Mouse (Mus musculus): ENCODE data around the gene Ipo13.

The Ipo13 gene

GRCm38 (mm10) chr4:117914031-117914430 is 768 bp downstream of the Ipo13 start:
- no peak for DNase-seq (ENCODE audit: low read depth, low spot score)

GRCm38 (mm10) chr4:117913421-117913820 is 1.4 kb downstream of the Ipo13 start:
- no peak for DNase-seq (ENCODE audit: low read depth, low spot score)

- no peak for DNase-seq (ENCODE audit: low read depth, low spot score)
Observed at GRCm38 (mm10) chr4:117912685-117913273, 2.0 kb downstream of the Ipo13 start.

GRCm38 (mm10) chr4:117912131-117912561 is 2.7 kb downstream of the Ipo13 start:
- no peak for DNase-seq (ENCODE audit: low read depth, low spot score)

- DNase-seq (ENCODE audit: low read depth, low spot score), result no peak
Observed at GRCm38 (mm10) chr4:117908834-117909453, 5.9 kb downstream of the Ipo13 start.

GRCm38 (mm10) chr4:117906196-117906595 is 8.6 kb downstream of the Ipo13 start:
- DNase-seq (ENCODE audit: low read depth, low spot score), result no peak

GRCm38 (mm10) chr4:117904761-117905160 is 10.0 kb downstream of the Ipo13 start:
- no peak for DNase-seq (ENCODE audit: low read depth, low spot score)

- DNase-seq (ENCODE audit: low read depth, low spot score), result no peak
Observed at GRCm38 (mm10) chr4:117904094-117904493, 10.7 kb downstream of the Ipo13 start.

GRCm38 (mm10) chr4:117898111-117898510 is 16.7 kb downstream of the Ipo13 start:
- no peak for DNase-seq (ENCODE audit: low read depth, low spot score)

- DNase-seq (ENCODE audit: low read depth, low spot score), result no peak
Observed at GRCm38 (mm10) chr4:117896031-117896430, 18.8 kb downstream of the Ipo13 start.

GRCm38 (mm10) chr4:117895339-117895738 is 19.5 kb downstream of the Ipo13 start:
- DNase-seq (ENCODE audit: low read depth, low spot score), result no peak

- no peak for DNase-seq (ENCODE audit: low read depth, low spot score)
Observed at GRCm38 (mm10) chr4:117894601-117895000, 20.2 kb downstream of the Ipo13 start.

GRCm38 (mm10) chr4:117893376-117893775 is 21.4 kb downstream of the Ipo13 start:
- DNase-seq (ENCODE audit: low read depth, low spot score), result no peak

GRCm38 (mm10) chr4:117891738-117892161 is 23.0 kb downstream of the Ipo13 start, which contains the start of gene Dph2:
Dph2 (minus strand) TSS chr4:117892032.
- DNase-seq (ENCODE audit: low read depth, low spot score), result peak; percentile 86

GRCm38 (mm10) chr4:117890750-117891149 is 24.0 kb downstream of the Ipo13 start:
- DNase-seq (ENCODE audit: low read depth, low spot score), result no peak

- no peak for DNase-seq (ENCODE audit: low read depth, low spot score)
Observed at GRCm38 (mm10) chr4:117890031-117890430, 24.8 kb downstream of the Ipo13 start.

GRCm38 (mm10) chr4:117889471-117889870 is 25.3 kb downstream of the Ipo13 start:
- no peak for DNase-seq (ENCODE audit: low read depth, low spot score)

- DNase-seq (ENCODE audit: low read depth, low spot score), result no peak
Observed at GRCm38 (mm10) chr4:117887920-117888319, 26.9 kb downstream of the Ipo13 start.

- peak; percentile 78 for DNase-seq (ENCODE audit: low read depth, low spot score)
Observed at GRCm38 (mm10) chr4:117887133-117887532, 27.7 kb downstream of the Ipo13 start, which contains the start of gene Atp6v0b. Atp6v0b (minus strand) TSS chr4:117887333.

GRCm38 (mm10) chr4:117886644-117887043 is 28.2 kb downstream of the Ipo13 start:
- DNase-seq (ENCODE audit: low read depth, low spot score), result no peak

- DNase-seq (ENCODE audit: low read depth, low spot score), result no peak
Observed at GRCm38 (mm10) chr4:117885994-117886393, 28.8 kb downstream of the Ipo13 start.

GRCm38 (mm10) chr4:117885093-117885492 is 29.7 kb downstream of the Ipo13 start:
- no peak for DNase-seq (ENCODE audit: low read depth, low spot score)

GRCm38 (mm10) chr4:117884146-117884545 is 30.7 kb downstream of the Ipo13 start:
- DNase-seq (ENCODE audit: low read depth, low spot score), result no peak
